Mouse (Mus musculus) brain, adult 2 months (tissue): ENCODE results near the gene Arhgap44.

ENCODE experiments used
- DNase-seq: peaks from one replicate; pipeline ENCODE4 v3.0.0; 2011; ENCODE audit warnings: low read depth, low spot score

Gene Arhgap44

DNA sequence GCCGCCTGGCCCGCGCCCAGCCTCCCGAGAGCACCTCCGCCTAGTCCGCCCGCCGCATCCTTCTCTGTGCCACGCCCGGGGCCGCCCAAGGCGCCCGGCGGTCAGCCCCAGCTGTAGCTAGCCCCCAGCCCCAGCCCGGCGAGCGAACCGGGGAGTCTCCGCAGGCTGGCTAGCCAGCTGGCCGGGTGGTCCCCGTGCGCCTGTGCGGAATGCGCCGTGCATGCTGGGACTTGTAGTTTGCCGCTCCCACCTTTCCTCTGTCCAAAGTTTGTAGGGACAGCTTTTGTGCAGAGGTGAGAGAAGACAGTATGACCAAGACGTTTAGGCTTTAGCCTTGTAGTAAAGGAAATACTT is at the start of gene Arhgap44:
Gene Arhgap44, minus strand, starts transcription at position 195 of the 354 bp plus-strand sequence.
- DNase-seq: peak; percentile 88

DNA sequence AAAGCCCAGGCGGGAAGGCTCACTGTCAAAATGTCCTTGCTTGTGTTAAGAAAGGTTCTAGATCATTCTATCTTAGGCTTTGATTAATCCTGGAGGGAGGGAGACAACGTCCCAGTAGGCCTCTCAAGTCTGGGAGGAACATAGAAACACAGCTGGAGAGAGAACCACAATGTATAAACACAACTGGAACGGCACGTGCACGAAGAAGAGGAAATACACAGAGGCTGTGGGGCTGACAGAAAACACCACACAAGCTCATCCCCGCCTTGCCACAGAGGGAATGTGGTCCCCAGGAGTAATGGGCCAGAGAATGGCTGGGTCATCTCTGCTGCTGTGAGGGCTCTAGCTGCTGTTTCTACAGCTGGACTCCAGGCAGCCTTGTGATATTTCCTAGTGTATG is 48.9 kb upstream of the Arhgap44 start:
- no peak for DNase-seq

DNA sequence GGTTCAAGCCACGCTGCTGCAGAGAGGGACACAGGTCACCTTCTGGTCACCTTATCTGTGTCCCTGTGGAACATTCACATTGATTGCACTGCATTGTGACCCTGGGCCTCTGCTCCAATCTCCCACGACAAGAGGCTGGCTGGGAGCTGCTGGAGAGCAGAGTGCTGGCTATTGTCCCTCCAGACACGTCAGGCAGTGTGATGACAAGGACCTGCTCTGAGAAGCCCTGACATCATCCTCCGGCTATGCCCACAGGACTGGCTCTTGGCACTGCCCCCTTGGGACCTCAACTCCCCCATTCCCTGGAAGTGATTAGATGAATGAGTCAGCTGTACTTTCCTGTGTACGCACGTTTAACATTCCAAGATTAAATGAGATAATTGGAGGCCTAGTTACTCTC is 46.7 kb upstream of the Arhgap44 start:
- no peak for DNase-seq

DNA sequence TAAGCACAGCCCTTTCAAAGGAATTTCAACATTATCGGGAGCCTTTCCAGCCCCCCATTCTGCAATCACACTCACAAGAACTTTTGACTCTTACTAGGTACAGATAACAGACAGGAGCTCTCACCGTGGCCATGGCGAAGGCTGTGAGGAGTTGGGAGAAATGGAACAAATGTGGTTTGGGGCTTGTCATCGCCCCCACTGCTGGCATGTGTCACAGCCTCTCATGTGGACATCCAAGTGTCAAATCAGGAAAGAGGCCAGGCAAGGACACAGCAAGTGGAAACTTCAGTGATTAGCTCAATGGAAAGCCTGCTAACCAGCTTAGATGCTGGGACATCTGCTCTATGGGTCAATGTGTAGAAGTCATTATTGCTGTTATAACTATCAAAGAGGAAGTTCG is 42.5 kb upstream of the Arhgap44 start:
- DNase-seq: no peak

DNA sequence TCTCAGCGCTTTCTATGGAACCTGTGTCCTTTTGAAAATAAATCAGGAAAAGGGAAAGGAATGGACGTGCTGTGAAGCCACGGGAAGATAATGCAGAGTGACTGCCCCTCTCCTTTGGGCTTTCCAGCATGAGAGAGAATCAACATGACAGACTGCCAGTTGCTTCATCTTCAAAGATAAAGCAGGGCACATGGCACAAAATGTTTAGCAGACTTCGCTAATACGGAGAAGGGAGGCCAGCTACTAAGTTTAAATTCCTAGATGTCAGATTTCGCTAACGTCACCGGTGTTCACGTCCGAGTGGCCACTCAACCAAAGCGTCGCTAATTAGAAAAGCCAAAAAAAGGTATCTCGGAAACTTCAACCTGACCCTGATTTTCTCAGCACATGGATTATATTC is 41.9 kb upstream of the Arhgap44 start:
- DNase-seq: peak; percentile 9

DNA sequence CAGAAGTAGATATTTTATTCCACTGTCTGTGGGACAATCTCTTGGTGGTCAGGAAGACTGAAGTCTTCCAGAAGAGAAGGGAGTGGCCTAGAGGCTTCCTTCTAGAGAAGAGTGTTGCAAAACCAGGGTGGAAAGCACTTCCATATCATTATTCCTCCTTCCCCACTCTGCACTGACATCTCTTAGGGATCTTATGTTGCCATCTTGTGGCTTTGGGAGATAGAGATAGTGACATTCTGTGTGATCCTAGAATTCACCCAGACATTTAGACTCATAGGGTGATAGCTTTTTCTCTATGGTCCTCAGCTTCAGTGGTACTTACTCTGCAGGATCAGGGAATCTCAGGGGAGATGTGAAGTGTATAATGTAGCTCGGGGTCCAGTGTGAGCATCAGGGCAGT is 40.3 kb upstream of the Arhgap44 start:
- DNase-seq: peak; percentile 20

DNA sequence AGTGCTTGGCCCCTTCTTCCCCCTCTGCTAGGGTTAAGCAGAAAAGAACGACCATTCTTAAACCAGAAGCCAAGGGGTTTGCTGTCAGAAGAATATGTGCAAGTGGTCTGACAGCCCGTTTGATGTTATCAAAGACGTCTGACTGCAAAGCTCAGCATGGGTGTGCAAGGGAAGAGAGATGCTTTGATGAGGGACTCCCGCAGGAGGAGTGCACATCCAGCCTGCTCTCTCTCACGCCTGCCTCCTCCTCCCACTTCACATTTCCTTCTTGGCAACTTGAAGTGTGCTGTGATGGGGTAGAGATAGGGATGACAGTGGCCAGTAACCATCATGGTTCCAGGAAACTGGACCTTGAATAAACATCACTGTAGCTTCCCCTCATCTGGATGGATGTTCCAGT is 39.5 kb upstream of the Arhgap44 start:
- DNase-seq: no peak

DNA sequence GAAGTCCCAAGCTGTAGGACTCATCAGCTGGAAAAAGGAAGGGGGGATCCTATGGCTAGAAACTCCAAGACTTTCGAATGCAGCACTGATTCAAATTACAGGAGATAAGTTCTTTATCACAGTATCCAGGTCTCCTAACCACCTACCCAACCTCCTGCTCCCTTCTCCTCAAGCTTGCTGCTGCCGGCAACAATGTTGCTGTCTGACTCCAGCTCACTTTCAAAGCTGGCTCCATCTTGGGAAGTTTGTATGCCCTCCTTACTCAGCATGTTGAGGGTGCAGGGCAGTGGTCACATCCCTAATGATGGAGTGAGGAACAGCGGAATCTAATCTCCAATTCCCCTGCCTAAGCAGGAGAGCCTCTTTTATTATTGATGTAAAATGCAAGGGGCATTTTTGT is 35.3 kb upstream of the Arhgap44 start:
- DNase-seq: no peak

DNA sequence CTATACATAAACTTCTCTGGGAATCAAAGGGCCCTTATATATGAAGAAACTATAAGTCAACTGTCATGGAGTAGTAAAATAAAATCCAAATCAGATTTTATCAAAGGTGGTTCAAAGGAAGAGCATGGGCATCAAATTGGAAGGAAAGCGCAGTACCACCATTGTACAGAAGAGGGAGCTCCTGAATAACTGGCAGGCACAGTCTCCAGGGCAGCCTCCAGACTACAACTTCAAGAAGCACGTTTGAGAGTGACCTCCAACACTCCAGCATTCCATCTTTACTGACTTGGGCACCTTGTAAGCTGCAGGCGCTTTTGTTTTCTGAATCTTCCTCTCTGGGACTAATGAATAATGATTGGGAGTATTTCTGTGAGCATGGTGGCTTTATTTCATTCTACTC is 34.5 kb upstream of the Arhgap44 start:
- DNase-seq: peak; percentile 87

DNA sequence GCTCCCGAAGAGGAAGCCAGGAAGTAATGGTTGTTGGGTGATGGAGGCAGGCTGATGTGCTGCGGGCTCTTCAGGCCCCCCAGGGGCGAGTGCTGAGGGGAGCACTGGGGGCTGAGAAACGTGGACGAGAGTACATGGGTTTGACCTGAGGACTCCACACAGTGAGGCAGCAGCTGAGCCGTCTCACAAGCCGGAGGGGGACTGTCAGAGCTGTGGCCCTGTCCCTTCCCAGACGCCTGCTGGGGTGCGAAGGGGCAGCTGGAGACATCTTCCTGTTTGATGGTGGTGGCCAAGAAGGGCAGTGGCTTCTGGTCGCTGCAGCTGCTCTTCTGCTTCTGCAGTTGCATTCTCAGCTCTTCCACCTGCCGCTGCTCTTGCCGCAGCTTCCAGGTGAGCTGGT is 24.2 kb upstream of the Arhgap44 start:
- DNase-seq: no peak

DNA sequence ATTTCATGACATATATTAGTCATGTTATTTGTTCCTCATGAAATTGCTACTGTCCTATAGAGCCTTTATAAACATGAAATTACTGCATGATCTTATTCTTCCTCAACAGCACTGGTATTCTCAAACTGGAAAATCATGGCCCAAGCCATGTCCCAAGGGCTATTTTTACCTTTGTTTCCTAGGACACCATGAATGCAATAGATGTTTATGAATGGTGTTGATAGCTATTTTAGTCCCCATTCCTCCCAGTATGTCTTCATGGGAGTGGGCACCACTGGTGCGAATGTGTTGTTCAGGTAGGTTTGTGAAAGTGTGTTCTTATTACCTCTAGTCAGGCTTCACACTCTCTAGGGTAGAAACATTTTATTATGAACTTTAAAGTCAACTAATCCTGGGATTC is 22.4 kb upstream of the Arhgap44 start:
- no peak for DNase-seq

DNA sequence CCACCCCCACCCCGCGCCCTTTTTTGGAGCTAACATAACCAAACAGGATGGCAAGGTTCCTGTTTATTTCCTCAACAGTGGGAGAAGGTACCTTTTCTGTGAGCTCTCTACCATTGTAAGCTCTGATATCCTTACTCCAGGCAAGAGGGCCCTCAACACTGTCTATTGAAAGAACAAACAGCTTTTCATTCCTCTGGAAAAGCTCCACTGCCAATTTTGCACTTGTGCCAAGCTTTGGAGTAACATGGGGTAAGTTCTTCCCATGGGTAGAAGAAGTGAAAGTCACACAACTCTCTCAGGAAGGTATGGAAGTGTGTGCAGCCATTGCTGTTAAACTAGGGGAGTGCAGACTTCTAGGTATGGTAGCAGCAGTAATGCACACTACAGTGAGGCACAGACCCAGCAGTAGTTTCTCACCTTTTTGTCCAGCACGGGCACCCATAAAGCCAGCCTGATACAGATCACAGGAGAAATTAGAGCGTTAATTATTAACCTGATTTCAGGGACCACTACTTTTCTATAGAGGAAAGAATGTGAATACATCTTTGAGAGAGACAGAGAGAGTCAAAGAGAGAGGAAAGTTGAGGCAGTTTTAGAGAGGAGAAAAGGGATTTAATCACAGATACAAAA is 7.5 kb upstream of the Arhgap44 start:
- no peak for DNase-seq

DNA sequence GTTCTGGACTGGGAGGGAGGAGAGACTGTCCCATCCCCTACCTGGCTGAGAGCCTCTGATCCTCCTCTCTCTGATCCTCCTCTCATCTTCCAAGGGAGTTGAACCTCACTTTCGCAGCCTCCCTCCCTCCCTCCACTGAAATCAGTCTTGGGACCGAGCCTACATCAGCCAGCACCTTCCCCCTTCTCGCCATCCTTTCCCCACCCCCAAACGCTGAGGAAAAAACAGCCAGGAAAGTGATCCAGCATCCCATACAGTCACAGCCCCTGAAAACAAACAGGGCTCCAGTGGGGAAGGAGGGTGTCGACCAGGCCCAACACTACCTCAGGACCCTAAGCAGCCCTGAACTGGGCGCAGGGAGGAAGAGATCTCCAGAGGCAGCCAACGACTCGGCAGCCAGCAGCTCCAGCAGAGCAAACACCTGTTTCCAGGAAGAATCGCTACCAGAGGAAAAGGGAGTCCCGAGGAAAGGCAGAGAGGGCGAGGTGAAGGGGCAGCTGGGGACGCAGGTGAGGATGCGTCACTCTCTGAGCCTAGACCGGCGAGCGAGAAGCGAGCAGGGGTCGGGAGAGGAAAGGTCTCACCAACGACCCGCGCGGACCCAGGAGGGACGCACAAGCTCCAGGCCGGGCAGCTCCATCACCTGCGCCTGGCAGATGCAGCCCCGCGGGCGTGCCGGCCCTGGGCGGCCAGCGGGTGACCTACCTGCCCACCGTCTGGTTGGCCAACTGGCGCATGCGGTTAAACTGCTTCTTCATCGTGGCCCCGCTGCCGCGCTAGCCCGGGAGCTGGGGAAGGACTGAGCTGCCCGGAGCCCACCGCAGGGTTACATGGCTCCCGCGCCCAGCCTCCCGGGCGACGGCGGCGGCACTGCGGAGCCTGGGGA is 637 bp downstream of the Arhgap44 start:
- DNase-seq: peak; percentile 79

DNA sequence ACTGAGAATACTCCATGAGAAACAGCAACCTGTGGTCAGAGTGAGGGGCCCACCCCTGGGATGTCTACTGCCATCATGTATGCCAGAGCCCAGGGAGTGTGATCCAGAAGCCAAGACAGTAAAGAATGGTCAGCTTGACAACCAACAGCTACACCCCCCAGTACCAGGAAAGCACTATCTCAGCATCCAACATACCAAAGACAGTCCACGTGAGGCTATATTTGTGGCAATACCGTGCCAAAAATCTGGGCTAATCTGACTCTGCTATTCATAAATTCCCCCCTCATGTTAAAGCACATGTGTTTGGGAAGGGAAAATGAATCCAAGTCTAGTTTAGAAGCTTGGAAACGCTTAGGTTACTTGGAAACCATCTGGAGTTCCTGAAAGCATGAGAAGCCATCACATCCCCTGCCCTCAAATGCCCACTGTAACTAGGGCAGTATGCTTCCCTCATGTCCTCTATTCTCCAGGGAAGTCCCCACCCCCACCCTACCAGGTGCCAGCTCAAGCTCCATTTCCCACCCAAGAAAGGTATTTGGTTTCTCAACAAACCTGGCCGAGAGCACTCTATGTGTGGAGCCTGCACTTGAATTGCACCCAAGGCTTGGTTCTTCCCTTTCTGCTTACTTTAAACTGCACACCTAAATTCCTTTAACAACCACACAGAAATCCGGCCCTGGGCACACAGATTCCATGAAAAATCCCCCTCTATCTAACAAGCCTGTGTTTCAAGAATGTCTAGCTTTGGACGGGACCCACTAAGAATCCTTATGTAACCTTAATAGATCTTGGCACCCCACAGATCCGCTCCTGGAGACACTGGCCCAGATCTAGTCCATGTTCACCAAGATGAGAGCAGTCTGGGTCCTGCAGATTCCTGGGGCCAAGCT is 1.5 kb downstream of the Arhgap44 start:
- peak; percentile 66 for DNase-seq

DNA sequence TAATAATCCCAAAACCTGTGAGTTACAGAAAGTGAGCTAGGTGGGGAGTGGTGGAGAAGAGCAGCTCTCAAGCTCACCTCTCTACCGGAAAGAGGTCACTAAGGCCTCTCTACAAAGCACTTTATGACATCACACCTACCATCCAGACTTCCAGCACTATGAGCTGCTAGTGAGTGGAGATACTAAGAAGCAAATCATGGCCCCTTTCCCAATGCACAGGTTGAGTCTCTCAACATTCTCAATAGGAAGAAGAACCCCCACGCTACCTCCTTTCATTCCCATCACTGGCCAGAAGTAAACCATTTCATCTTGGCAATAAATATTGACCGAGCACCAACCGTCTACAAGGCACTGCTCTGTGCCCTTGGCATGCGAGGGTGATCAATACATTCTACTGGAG is 3.0 kb downstream of the Arhgap44 start, which contains the start of gene 1700086D15Rik:
Gene 1700086D15Rik, minus strand, starts transcription at position 101 of the 400 bp plus-strand sequence.
- DNase-seq: no peak

DNA sequence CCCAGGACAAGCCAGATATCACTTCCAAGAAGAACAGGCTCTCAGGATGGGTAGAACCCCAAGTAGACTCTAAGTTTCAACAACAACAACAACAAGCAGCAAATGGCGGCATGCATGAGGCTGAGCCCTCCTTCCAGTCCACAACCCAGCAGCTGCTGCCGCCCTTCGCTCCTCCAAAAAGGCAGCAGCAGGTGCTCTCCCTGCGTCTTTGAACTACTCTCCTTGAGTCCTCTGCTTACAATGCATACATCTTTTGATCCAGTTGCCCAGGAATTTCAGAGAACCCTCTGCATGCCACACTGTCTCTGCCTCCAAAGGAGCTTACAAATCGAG is 4.1 kb downstream of the Arhgap44 start:
- no peak for DNase-seq

DNA sequence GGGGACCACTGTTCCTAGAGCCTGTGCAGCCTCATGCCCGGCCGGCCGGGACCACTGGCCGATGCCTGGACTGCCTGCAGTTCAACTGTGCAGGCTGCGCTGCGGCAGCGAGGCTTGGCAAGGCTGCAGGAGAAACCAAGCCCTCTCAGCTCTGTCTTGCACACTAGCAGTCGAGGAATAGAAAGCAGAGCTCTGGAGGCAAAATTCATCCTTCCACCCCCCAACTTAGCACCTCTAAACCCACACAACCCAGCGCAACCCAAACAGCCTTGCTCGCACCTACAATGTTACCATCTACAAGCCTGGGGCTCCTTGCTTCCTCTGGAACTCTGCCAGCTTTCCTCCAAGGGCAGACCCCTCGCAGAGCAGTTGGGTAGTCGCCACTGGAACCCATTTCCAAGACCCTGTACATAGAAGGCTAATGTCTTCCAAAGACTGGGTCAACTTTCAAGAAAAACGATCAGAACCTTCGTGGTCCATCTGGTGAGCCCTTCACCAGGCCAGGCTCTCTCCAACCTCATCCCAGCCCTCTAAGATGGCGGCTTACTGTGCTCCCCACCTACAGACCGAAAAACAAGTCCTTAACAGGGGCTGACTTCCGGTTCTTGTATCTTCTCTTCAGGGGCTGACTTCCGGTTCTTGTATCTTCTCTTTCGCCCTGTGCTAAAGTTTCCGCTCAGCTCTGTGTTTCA is 4.6 kb downstream of the Arhgap44 start:
- DNase-seq: peak; percentile 79

DNA sequence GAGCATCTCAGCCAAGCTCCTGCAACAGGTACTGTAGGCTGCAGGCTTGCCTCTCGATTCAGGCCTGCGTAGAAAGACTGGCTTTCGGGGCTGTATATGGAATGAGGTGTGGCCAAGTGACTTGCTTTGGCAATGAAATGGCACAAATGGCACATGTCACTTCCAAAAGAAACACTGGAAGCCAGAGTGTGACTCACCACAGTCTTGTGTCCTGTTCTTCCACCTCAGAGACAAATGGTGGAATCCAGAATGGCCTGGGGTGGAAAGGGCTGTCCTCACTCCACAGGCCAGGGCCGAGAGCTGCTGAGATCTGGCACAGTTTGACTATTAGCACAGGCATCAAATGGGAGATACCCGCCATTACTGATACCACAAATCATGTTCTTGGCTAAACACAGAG is 9.8 kb downstream of the Arhgap44 start:
- peak; percentile 81 for DNase-seq

DNA sequence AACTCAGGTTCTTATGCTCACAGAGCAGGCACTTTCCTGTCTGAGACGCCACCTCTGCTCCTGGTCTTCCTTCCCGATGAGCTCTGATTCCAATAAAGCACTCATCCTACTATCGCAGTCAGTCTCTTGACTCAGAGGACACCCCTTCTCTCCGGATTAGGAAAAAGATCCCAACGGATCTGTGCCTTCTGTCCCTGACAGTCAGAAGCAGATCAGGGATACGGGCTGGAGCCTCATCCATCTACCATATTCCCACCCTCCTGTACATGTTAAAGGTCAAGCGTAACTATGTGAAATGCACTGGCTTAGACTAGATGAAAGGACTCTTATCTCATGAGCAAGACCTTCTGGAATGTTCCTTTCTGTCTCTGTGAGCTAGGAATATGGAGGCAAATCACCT is 14.3 kb downstream of the Arhgap44 start:
- no peak for DNase-seq

DNA sequence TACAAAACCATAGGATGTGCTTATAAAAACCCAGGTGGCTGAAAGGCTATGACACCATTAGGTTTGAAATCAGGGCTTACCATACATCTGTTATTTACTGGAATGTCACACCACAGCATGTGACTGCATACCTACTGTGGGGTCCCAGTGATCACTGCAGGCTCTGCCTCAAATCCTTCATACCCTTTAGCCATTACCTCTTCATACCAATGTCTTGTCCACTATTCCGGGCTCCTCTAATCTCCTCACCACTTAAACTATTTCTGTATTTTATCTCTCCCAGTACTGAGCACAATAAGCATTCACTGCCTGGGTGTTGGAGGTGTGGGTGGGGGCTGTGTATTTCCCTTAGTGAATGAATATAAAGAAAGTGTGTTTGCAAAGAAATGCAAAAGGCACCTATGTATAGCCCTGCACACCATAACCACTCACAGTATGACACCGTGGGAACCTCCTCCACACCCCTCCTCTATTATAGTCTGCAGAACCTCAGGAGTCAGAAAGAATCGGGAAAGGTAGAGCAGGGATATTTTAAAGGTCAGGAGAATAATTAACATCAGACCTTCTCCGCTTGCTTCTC is 19.8 kb downstream of the Arhgap44 start:
- DNase-seq: peak; percentile 47

DNA sequence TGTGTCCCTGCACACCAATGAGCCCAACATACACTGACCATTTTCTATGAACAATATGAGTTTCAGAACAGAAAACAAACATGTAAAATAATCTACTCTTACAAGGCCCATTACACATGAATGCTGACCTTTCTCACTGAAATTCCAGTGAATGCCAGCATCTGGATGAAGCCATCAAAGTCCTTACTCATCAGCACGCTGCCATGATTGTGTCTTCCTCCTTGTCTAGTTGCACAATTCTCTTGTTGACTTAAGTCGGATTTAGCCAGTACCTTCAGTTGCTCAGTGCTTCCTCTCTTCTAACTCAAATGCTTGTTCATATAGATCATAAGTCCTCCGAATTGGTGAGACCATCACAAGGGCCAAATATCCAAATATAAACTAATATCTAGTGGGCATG is 23.7 kb downstream of the Arhgap44 start:
- DNase-seq: no peak
